7 mouse cellular contexts compared by ENCODE assay signal in genomic region chrX:12003106-12003505, GRCm38 (mm10).
DNase-seq lines count a peak whose midpoint lies in the region; ATAC-seq and TF ChIP-seq lines count a peak whose summit lies in the region.

No protein-coding gene starts in this region.

- H3K36me3 ChIP-seq in liver, embryonic 11.5 days (ENCODE audit: control insufficient read depth, insufficient read depth, low read length), result no peaks in the 10 kb centered on the region
- H3K36me3 ChIP-seq in heart, embryonic 15.5 days, result no peaks in the 10 kb centered on the region
- no peaks in the 10 kb centered on the region for H3K36me3 ChIP-seq in splenic B cell, adult 2 months (ENCODE audit: control insufficient read depth, insufficient read depth, low read length, poor library complexity, severe bottlenecking)

- WGBS in liver, embryonic 11.5 days, result 5% methylated on average over 9 of the region's 9 CpGs
- 11% methylated on average over 9 of the region's 9 CpGs for WGBS in heart, embryonic 15.5 days

- no peaks in the 10 kb centered on the region for H3K9me3 ChIP-seq in liver, embryonic 11.5 days (ENCODE audit: control insufficient read depth, low read length)
- no peaks in the 10 kb centered on the region for H3K9me3 ChIP-seq in heart, embryonic 15.5 days (replicated peaks)

- ATAC-seq in liver, embryonic 11.5 days (replicated peaks; ENCODE audit: low FRiP score), result no peak
- ATAC-seq in heart, embryonic 15.5 days (replicated peaks; ENCODE audit: insufficient number of reproducible peaks, insufficient read depth, low FRiP score, low read depth), result no peak

- peak overlapping the region; percentile 60 for H3K4me2 ChIP-seq in liver, embryonic 11.5 days
- H3K4me2 ChIP-seq in heart, embryonic 15.5 days, result no peak overlapping the region

- H3K9ac ChIP-seq in liver, embryonic 11.5 days (ENCODE audit: low read depth, low read length), result peak overlapping the region; percentile 63
- H3K9ac ChIP-seq in heart, embryonic 15.5 days, result peak overlapping the region; percentile 25; the same call in 1 of the 2 replicates

- peaks cover 86% of the 10 kb centered on the region for H3K27me3 ChIP-seq in liver, embryonic 11.5 days (replicated peaks; ENCODE audit: control insufficient read depth, insufficient read depth, low read length)
- H3K27me3 ChIP-seq in heart, embryonic 15.5 days, result peaks cover 62% of the 10 kb centered on the region
- no peaks in the 10 kb centered on the region; the same call in 1 of the 2 replicates for H3K27me3 ChIP-seq in splenic B cell, adult 2 months (ENCODE audit: control insufficient read depth, insufficient read depth, low read length, poor library complexity, severe bottlenecking)

- H3K4me1 ChIP-seq in liver, embryonic 11.5 days (replicated peaks; ENCODE audit: control insufficient read depth, insufficient read depth, low read length), result peaks cover 30% of the 10 kb centered on the region
- H3K4me1 ChIP-seq in bone marrow macrophage, adult 2 months (ENCODE audit: control insufficient read depth, insufficient read depth, low read length), result peaks cover 13% of the 10 kb centered on the region
- peaks cover 36% of the 10 kb centered on the region for H3K4me1 ChIP-seq in heart, embryonic 15.5 days (replicated peaks)

- TF ChIP-seq CTCF in bone marrow macrophage, adult 2 months (IDR thresholded peaks at IDR 0.05; ENCODE audit: low read depth, low read length), result no peak

- no peak for DNase-seq in liver, embryonic 11.5 days (ENCODE audit: low spot score)
- no peak for DNase-seq in liver
- peak; percentile 29 for DNase-seq in splenic B cell, adult 2 months (ENCODE audit: low read depth, low spot score)
- DNase-seq in right cerebral cortex, postnatal 4 days, result no peak
- DNase-seq in neural tube, embryonic 10.5 days (ENCODE audit: extremely low spot score, low spot score), result no peak

- peak overlapping the region; percentile 96 for H3K27ac ChIP-seq in liver, embryonic 11.5 days (ENCODE audit: low read depth, low read length)
- 0 out of 2 replicates have a peak overlapping the region, but pooled peaks have one; percentile 16 for H3K27ac ChIP-seq in bone marrow macrophage, adult 2 months (ENCODE audit: insufficient read depth, low read depth, low read length)
- peak overlapping the region; percentile 37; the same call in 1 of the 2 replicates for H3K27ac ChIP-seq in heart, embryonic 15.5 days

- TF ChIP-seq POLR2A in bone marrow macrophage, adult 2 months (IDR thresholded peaks at IDR 0.05; ENCODE audit: borderline replicate concordance, low read depth, low read length), result no peak

- peak overlapping the region; percentile 31 for H3K4me3 ChIP-seq in liver, embryonic 11.5 days (ENCODE audit: low read depth, low read length)
- no peak overlapping the region for H3K4me3 ChIP-seq in bone marrow macrophage, adult 2 months (ENCODE audit: insufficient read depth, low read length)
- no peak overlapping the region for H3K4me3 ChIP-seq in heart, embryonic 15.5 days

Comparison
In these comparisons a context has a peak if more than half of its experiments do, and no peak if none do; other contexts are left out.
1. H3K27ac ChIP-seq: peak in every context shown above with its lines; median percentile 96 in liver, embryonic 11.5 days; 37 in heart, embryonic 15.5 days; 16 in bone marrow macrophage, adult 2 months.